Mouse (Mus musculus) lung, postnatal 25 days (tissue): ENCODE measurements at regions not wholly inside any gene's neighbourhood (a gene's known extent, or its start where the extent isn't known, plus 50 kb on each side); places are given as distances from the start of the nearest gene placed in this dataset.

Experiments used
- DNase-seq: peaks from one replicate; pipeline ENCODE4 v3.0.0; 2022; ENCODE audit warnings: low spot score

DNA sequence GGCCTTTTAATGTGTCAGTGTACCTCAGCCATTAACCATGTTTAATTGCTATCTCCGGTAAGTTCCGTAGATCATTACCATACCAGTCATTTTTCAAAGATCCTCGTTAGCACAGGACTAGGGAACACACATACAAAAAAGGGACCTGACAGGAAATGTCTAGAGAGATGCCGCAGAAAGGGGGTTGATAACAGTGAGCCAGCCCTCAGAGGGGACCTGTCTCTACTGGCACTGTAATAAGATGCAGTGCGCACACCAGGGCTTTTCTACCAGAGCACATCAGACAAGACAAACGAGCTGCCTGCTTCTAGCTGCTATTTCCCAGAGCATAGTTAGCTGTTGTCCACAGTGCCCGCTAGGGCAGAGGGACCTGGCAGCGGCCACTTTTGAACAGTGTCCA is 199.1 kb downstream of the Sox11 start:
- DNase-seq = no peak

DNA sequence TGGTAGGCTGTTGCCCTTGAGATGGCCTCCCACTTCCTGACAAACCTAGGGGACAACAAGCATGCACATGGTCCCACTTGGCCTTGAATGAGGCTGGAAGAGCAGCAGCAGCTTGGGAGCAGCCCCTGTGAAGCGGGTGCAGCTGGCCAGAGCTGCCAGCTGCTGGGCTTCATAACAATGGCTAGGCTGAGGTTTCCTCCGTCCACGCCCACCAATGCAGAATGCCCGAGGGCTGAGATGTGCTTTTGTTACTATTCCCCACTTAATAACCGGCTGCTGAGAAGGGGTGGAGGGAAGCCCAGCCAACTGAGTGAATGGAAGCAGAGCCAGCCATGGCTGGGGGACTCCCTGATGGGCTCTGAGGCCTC is 202.1 kb downstream of the Sox11 start:
- no peak for DNase-seq

DNA sequence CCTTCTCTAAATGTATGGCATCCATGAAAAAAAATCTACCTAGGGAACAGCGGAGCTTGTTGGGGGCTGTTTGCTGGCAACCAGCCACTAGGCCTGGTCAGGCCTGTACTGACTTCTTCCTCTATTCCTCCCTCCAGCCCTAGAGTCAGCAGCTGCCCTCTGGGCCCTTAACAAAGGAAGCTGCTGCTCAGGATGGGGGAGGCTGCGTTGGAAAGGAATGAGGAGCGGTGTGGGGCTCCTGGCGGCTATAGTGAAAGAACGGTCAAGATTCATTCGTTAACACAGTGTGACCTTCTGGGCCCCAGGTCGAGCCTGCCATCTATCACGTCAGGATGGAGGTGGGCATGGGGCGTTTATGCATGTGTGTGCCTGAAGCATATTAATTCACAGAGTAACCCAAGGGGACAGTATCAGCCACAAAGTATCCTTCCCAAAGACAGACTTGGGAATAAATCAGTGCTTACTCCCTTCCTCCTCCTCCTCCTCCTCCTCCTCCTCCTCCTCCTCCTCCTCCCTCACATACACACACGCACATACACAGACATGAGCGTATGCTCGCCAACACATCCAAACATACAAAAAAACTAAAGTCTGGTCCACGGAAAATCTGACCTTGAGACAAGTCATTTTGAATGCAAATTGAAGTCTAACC is 202.6 kb downstream of the Sox11 start:
- DNase-seq = no peak

DNA sequence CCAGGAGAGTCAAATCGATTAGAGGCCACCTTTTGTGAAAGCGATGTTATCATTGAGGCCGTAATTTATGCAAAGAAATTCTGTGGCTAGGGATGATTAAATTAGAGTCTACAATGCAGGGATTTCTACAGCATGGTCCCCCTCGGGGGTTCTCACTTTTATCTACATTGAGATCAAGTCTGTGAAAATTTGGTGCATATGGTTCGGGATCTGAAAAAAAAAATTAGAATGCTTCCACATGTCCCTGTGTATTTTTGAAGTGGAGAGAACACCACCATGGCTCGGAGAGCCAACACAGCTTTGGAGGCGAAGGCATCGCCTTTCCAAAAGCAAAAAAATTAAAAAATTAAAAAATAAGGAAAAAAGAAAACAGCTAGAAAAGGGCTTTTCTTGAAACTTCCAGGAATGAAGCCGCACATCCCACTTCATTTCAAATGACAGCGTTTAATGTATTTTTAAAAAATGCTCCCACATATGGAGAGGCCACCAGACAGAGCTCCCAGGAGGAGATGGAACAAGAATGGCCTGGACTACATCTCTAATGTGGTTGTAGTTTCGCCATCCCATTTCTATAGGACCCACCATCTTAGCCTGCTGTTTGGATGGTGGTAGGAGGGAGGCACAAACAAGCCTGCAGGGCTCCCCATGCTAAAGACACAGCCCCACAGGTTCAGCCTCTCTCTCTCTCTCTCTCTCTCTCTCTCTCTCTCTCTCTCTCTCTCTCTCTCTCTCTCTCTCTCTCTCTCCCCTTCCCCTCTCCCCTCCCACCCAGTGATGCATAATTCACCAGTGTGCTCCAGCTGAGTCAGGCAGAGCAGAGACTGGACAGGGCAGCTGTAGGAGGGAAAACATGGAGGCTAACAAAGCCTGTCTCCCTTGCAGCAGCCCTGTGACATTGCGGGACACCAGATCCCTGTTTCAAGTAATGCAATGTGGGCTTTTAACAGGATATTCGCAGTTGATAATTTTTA is 203.4 kb downstream of the Sox11 start:
- DNase-seq = no peak

DNA sequence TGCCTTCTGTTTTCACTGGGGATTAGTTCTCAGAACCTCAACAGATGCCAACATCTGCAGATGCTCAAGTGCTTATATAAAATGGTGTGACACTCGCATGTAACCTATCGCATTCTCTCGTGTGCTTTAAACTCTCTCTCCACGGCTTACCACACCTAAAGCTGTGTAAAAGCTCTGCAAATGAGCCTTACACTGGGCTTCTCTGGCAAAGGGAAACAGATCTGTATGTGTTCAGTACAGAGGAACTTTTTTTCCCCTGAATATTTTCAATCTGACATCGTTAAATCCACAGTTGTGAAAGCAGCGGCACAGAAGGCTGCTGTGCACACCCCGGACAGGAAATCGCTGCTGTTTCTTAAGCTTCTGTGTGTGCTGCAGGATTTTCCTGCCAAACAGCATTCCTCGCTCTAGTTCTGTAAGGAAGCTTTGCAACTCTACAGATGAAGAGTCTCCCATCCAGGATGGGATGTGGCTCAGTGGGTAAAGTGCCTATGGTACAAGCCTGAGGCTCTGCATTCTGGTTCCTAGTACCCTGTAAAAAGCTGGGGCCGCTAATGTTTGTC is 206.3 kb downstream of the Sox11 start:
- DNase-seq = peak; percentile 2

DNA sequence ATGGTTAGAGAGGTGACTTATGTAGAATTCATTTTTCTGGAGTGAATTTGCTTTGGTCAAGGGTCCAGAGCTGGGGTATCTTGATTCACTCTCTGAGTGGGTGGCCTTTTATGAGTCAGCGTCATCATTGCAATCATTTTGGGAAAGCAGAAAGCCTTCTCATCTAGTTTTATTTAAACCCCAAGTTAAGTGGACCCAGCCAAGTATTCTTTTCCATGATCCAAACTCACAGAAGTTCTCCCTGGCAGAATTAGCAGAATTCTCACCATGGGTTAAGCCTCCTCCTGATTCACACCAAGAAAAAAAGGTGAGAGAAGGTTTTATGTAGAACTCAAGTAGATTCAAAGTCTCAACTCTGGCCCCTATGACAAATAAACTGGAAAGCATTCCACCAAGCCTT is 211.8 kb downstream of the Sox11 start:
- no peak for DNase-seq

DNA sequence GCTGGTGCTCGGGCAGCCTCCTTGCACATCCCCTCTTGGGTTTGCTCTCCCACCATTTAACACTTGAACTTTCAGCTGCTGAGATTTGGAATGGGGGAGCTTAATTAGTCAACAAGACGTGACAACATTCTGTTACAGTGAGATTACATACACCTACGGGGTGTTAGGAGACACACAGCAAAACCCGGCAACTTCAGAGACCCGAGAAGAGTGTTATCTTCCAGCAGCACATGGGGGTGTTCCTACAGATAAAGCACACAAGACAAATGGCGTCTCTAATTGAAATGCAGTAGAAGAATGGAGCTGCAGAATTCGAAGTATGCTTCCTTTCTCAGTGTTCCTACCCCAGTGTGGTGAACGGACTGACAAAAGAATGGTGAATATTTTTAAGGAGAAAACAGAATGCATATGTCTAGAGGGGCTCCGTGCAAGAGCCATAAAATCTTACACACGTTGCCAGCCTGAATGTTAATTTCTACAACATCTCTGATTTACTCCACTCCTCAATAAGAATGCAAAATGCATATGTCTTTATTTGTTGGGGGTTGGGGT is 215.2 kb downstream of the Sox11 start:
- DNase-seq = no peak

DNA sequence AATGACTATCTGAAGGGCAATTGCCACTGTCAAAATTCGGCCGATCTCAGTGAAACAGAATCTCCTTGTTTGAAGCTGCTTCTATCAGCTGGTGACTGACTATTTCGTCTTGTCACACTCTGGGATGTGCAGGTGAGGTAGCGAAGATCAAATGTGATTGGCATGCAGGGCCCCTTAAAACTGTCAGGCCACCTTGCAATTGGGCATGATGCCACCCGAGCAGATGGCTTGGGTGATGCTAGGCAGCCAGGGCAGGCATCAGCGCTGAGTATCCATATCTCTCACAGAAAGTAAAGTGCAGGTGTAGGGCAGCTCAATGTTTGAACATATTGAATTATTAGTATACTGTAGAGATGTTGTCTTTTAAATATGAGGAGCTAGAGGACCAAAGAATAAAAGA is 223.8 kb downstream of the Sox11 start:
- no peak for DNase-seq

DNA sequence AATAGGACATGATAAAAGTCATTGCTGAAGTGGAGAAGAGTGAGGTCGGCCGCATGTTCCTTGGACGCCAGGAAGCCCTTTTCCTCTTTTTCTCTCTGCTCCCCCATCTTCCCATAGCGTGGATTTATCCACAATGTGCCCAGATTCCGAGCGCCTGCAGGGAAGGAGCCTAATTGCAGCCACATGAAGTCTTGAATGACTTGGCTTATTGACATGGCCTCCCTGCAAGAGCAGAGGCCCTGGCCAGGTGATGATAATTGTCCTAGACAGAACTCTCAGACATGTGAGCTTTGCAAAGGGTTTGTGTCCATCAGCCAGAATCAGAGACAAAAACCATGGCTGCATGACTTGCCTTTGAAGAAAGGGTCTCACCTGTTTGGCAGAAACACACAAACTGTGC is 227.0 kb downstream of the Sox11 start:
- no peak for DNase-seq

DNA sequence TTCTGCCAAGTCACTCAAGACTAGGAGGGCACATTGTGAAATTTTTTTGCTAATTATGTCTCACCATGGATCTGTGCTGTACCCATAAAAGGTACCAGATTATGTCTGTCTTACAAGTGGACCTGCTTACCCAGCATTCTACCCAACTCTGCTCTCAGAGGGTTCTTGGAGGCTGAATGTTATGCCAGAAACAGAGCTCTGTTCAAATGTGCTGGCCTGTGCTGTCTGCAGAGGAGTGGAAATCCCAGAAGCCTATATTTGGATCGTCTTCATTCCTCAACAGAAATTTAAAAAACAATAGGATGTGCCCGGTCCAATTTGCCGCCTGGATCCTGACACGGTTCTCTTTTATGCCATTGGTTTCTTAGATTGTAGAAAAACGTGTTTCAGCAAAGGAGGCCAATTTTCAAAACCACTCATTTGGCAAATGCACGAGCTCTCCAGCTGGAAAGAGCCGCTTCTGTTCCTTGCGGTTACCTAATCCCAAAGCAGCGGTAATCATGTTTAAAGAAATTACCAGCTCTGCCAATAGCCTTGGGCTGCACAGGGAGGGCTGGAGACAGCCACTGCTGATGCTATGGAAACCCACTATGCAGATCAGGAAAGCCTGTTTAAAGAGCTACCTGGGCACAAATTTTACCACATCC is 237.3 kb downstream of the Sox11 start:
- DNase-seq = no peak

DNA sequence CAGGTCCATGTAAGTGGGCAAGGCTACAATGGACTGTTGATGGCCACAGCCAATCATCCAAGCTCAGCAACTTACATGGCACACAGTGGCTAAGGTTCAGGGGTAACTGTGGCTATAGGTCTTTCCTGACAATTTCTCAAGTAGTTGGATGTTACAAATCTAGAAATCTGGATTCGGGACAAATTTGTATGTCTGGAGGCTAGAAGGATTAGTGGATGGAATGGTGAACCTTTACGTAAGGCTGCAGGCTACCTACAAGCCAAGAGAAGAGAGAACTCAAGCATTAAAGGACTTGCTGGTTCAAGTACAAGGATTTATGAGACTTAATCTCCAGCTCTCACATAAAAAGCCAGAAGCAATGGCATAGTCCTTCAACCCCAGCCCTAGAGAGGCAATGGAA is 239.4 kb downstream of the Sox11 start:
- DNase-seq = no peak

DNA sequence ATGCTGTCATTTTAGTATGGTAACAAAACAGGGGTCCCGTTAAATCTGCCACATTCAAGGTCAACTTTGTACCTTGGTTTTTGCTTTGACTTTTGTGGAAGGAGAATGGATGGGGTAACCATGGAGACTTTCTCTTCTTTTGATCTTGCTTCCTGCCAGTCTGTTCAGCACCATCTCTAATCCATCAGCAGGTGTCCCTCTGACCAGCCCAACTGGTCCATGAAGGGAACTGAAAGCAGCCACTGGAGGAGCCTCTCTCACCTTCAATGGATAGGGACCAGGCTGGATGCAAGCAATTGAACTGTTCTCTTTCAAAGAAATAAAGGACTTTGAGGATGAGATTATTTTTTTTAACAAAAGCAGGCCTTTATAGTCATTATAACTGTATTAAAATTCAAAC is 253.2 kb downstream of the Sox11 start:
- DNase-seq = no peak

DNA sequence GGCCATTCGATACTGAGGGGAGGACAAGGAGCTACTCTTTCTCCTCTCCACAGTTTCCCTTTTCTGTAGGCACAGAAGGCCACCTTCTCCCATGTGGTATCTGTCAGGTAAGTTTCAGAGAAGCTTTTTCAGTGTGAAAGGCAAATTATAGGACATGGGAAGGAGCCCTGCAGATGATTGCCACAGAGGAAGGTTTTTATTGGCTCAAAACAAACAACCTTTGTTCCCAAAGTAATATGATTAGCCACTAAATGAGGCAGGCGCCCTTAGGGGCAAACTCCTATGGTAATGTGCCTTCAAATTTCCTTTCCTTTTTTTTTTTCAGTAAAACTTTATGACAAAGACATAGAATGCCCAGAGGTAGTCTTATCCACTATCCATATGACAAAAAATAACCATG is 256.5 kb downstream of the Sox11 start:
- no peak for DNase-seq

DNA sequence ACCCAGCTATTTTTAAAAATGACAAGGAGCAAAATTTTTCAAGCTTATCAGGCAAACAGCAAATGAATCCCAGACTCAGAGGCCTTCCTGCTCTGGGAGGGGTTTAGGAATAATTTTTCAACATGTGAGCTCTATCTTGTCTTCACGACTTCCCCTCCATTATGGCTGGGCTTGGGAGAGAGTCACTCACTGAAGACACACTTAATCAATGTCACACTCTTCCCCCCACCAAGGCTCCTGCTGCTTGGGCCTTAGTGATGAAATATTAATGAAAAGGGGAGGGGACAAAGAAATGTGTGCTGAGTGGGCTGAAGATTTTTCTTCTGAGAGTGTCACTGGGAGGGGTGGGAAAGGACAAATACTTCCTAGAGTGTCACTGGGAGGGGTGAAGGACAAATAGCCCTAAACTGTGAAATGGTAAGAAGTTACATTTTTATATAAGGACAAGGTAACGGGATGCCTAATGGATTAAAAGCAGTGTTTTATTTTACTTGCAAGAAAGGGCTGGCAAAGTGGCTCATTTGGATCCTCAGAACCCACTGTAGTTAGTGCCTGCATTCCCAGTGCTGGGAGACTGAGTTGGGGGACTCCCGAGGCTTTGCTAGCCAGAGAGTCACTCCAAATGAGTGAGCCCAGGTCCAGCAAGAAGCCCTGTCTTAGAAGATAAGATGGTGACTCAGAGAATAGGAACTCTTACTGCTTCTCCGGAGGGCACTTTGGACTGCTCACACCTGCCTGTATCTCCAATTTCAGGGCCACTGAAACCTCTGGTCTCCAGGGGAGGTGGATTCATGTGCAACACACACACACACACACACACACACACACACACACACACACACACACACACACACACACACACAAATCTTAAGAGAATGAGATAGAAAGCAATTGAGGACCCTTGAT is 258.5 kb downstream of the Sox11 start:
- no peak for DNase-seq

DNA sequence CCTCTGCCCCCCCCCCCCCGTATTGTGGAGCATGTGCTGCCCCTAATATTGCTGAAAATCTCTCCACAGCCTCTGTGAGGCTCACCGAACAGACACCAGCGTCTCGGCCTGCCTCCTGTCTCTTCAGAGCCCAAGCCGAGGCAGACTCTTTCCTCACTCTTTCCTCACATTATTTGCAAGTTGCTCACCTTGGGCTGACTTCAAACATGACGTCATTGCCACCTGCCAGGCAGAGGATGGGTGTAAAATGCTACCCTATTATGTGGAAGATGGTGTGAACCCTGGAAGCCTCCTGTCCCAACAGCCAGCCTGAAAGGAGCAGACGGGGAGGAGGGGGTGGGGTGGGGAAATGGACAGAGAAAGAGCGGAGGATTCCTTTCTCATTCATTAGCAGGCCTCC is 259.3 kb downstream of the Sox11 start:
- DNase-seq = no peak

DNA sequence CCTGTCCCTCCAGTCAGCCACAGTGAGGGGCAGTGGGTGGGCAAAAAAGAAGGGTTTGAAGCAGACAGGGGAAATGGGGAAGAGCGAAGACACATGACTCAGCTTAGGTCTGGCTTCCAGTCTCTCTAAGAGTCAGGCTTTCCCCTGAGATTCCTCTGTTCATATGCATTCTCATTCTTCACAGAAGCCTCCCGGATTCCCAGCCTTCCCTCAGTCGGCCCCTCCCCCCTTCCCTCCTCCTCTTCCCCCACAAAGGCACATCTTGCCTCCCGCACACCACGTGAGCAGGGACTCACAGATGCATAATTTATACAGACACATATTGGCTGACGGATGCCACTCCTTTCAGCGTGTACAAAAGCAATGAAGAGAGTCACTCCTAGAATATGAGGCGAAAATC is 259.8 kb downstream of the Sox11 start:
- DNase-seq = no peak

DNA sequence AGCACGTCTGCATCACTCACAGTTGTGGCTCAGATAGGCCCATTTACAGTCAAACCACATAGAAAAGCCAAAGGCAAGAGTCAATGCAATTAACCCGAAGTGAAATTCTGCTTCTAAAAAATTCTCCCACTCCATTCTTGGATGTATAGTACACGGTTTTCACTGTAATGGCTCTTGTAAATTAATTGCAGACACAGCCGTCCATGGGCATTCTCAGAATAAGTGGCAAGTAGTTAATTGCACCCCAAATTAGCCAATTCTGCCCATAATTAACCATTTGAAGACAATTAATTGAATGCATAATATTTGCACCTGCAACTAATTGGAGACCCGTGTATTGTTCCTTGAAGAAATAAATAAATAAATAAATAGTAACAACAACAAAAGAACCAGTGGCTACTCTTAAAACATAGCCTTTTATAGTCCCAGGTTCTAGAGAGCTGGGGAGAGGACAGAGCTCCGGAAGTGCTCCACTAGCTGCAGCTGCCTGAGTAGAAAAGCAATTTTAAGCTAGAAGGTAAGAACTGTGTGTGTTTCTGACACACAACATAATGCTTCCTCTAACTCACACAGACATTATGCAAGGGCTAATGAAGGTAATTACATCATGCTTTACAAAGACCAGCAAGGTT is 266.2 kb downstream of the Sox11 start:
- no peak for DNase-seq

DNA sequence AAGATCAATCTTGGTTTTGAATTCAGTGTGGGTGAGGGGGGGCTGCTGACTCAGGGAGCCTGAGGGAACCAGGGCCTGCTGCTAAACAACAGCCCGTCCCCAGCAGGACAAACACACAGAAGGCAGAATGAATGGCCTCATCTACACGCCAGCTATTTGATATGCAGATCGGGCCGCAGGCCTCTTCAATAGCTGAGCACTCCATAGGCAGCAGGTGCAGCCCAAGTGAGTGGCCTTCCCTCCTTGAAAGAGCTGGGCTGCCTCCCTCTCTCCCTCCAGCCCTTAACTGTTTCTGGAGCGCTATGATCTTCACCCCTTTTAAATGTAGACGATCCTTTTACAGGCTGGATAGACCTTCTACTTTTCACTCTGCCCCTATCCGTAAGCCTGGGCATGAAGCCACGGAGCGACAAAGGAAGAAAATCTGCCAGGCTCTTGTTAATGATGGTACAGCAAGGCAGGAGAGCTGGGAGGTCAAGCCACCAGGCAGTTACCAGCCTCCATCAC is 277.3 kb downstream of the Sox11 start:
- no peak for DNase-seq

DNA sequence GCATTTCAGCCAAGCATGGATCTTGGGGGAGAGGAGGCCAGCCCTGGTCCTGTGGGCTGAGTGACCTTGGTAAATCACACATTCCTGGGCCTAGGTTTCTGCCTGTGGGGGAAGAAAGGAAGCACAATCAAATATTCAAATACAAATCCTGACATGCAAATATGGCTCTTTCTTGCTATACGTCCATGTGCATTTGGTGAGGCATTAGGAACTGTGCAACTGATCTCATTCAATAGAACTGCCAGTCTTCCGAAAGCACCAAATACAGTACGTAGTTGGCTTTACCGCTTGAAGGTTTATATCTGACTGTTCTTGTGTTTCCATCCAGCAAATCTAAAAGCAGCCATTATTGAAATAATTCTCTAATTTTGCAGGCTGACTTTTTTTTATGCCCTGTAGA is 278.9 kb downstream of the Sox11 start:
- DNase-seq = no peak

DNA sequence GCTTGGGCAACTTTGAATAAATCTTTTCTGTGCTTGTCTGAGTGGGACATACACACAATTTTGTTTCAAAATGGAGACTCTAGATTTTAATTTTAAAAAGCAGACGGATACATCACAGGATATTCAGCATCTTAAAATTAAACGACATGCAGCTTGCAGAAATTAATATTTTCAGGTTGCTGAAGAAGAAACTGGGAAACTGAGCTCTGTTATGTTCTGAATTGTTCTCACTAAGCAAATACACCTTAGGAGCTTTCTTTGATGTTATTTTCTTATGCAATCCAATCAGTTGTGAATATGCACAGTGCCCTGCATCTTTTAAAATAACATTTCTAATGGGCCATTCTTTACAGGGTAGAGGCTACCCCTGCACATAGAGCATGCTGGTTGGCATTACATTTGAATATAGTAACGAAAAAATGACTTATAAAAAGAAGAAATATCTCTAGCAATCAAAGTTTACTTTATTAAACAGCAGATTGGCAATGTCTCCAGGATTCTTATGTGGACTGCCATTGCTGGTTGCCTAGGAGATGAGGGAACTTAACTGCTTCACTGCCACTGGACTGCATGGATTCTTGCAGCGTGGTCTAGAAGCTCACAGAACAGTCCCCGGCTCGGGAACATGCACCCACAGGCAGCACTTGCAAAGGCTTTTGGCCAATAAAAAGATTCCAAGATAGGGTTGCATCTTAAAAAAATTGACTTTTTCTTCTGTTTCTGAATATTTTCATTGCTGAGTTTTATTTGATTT is 279.7 kb downstream of the Sox11 start:
- DNase-seq = no peak
